Mouse (Mus musculus) lung, postnatal 0 days (tissue): ENCODE results near the gene Map2k7.

Experiments used
- CTCF ChIP-seq: IDR thresholded peaks from 2 replicates; pipeline ENCODE4 v1.5.1; 2016; ENCODE audit warnings: antibody characterized with exemption, mild to moderate bottlenecking
- EP300 ChIP-seq: IDR thresholded peaks from 2 replicates; pipeline ENCODE4 v1.6.1; 2016; ENCODE audit warnings: antibody characterized with exemption, mild to moderate bottlenecking, control low read depth

DNA sequence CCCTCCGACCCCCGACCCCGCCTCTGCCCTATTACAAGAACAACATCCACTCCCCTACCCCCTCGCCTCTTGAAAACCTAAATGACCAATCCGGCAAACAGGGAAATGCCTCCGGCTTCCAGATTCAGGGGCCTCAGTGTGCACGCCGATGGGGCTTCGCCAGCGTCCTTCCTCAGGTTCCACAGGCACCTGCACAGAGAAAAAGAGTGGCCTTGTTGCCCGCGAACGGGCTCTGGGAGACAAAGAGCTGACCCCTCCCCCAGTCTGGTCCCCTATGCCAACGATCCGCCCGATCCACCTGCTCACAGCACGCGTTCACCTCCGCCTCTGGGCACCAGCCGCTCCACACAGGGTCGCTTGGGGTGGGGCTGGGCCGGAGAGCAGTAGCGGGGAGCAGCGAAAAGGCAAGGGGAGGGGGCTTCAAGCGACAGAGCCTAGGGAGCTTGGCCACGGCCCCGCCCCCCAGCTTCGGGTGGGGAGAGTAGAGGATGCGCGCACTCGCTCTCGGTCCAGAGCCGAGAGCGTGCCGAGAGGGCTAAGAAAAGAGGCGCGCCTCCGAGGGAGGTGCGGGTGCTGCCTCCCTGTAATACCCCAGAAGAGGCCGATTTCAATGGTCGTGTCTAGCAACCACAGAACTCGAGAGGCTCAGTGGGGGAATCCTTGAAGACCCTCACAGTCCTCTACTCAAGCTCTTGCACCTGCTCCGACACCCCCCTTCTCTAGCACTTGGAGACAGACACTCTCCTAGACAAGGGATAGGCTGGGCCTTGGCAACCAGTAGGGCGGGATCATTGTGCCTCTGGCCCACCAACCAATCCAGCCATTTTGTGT lies 21.5 kb upstream of the Map2k7 start, which contains the start of gene Prr36:
- TF ChIP-seq CTCF (no peak), EP300 (no peak)
